Mouse (Mus musculus) limb, embryonic 10.5 days (tissue): Measurements from ENCODE around the gene Cald1. TPM values are rescaled to one million over a fixed set of nuclear protein-coding genes. Genes with fewer than 3 reads are reported as not detected.
A peak's percentile ranks its signal among the peaks of the same experiment; 100 is the strongest.

Experiments
- DNase-seq: peaks from one replicate; pipeline ENCODE4 v3.0.0-alpha.2; 2017; ENCODE audit warnings: low spot score
- H3K27ac ChIP-seq: fragments of 300-500 bp; sonication (generic); 2 replicates; pipeline ENCODE4 v1.5.1; 2016; ENCODE audit warnings: mild to moderate bottlenecking
- H3K27me3 ChIP-seq: fragments of 300-500 bp; sonication (generic); 2 replicates; pipeline ENCODE4 v1.6.1; 2016; ENCODE audit warnings: low read depth, mild to moderate bottlenecking; ENCODE audit not compliant: poor library complexity, severe bottlenecking
- H3K36me3 ChIP-seq: fragments of 300-500 bp; sonication (generic); 2 replicates; pipeline ENCODE4 v1.6.1; 2016; ENCODE audit warnings: mild to moderate bottlenecking, moderate library complexity
- H3K4me1 ChIP-seq: fragments of 300-500 bp; sonication (generic); 2 replicates; pipeline ENCODE4 v1.6.1; 2016
- H3K4me3 ChIP-seq: fragments of 300-500 bp; sonication (generic); 2 replicates; pipeline ENCODE4 v1.5.1; 2016; ENCODE audit warnings: mild to moderate bottlenecking, moderate library complexity
- H3K9me3 ChIP-seq: fragments of 300-500 bp; sonication (generic); replicated peaks from 2 replicates; pipeline ENCODE4 v1.6.1; 2016; ENCODE audit warnings: mild to moderate bottlenecking
- WGBS: fragments of 180-500 bp; shearing (Covaris S2); methylation state at CpG from one replicate; pipeline ENCODE4 v1.1.7; 2016; 5-methylcytosine and 5-hydroxymethylcytosine counted together
- polyA plus RNA-seq: library from polyadenylated mRNA; unstranded; fragments of >200 nt; fragmentation: Nextera tagmentation; extraction: Ambion mirVana; gene quantifications from 2 replicates; pipeline ENCODE4 v1.2.1, GENCODE M21; 2016

The Cald1 gene
- polyA plus RNA-seq, 1 experiment from 2014 or later, result 131 TPM

- WGBS, result 88% methylated on average over 1 of the region's 1 CpGs
- Histone ChIP-seq H3K4me3 (no peak overlapping the region), H3K27ac (no peak overlapping the region), H3K9me3 (no peaks in the 10 kb centered on the region), H3K27me3 (no peaks in the 10 kb centered on the region), H3K36me3 (peaks cover 10% of the 10 kb centered on the region; the same call in 1 of the 2 replicates), H3K4me1 (peaks cover 16% of the 10 kb centered on the region)
- DNase-seq, result no peak
Observed at GRCm38 (mm10) chr6:34703421-34704120, 105.3 kb downstream of the Cald1 start.

- peaks cover 47% of the 10 kb centered on the region for H3K4me1 ChIP-seq
- no peaks in the 10 kb centered on the region for H3K27me3 ChIP-seq
- H3K9me3 ChIP-seq, result no peaks in the 10 kb centered on the region
- no peak overlapping the region for H3K4me3 ChIP-seq
- H3K36me3 ChIP-seq, result peaks cover 10% of the 10 kb centered on the region; the same call in 1 of the 2 replicates
- H3K27ac ChIP-seq, result peak overlapping the region; percentile 53; the same call in 1 of the 2 replicates
- WGBS, result 27% methylated on average over 2 of the region's 2 CpGs
- DNase-seq, result no peak
Observed at GRCm38 (mm10) chr6:34707521-34707920, 109.2 kb downstream of the Cald1 start.

DNA sequence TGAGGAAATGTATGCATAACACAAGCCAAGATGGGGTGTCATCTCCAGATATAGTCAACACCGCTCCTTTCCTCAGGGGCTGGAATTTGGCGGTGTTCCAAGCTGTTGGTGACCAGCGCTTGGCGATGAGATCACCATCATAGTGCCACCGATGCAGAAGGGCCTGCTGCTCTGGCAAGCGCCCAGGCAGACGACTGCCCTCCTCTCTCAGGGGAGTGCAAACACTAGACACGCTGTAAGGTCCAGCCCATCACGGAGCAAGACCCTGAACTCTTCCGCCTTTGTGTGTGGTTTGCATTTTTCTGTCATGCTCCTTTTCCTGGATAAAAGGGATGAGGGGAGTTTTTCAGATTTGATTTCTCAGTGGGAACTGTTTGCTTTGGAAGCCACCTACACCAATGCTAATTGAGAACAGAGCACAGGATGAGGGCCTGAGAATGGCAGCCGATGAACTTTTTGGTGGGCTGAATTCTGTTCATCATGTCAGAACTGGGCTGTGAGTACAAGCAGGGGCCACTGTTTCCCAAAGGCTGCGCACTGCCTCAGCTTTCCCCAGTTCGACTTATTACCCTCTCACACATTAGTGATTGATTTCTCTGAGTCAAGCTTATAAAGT, 110.5 kb downstream of the Cald1 start:
- Histone ChIP-seq H3K27me3 (no peaks in the 10 kb centered on the region), H3K9me3 (no peaks in the 10 kb centered on the region), H3K4me3 (peak overlapping the region; percentile 62), H3K36me3 (peaks cover 10% of the 10 kb centered on the region; the same call in 1 of the 2 replicates), H3K4me1 (peaks cover 53% of the 10 kb centered on the region), H3K27ac (peak overlapping the region; percentile 91)
- WGBS, result 36% methylated on average over 13 of the region's 13 CpGs
- DNase-seq, result no peak

- Histone ChIP-seq H3K4me1 (peaks cover 55% of the 10 kb centered on the region), H3K36me3 (peaks cover 8% of the 10 kb centered on the region; the same call in 1 of the 2 replicates), H3K9me3 (no peaks in the 10 kb centered on the region), H3K27me3 (no peaks in the 10 kb centered on the region), H3K4me3 (peak overlapping the region; percentile 62), H3K27ac (peak overlapping the region; percentile 91)
- WGBS, result 0% methylated on average over 11 of the region's 11 CpGs
- peak; percentile 73 for DNase-seq
Observed at GRCm38 (mm10) chr6:34709289-34709688, 111.0 kb downstream of the Cald1 start.

- H3K9me3 ChIP-seq, result no peaks in the 10 kb centered on the region
- DNase-seq, result peak; percentile 56
- 9% methylated on average over 14 of the region's 14 CpGs for WGBS
Observed at GRCm38 (mm10) chr6:34709946-34710682, 111.8 kb downstream of the Cald1 start.

GRCm38 (mm10) chr6:34710848-34711247, 112.5 kb downstream of the Cald1 start:
- Histone ChIP-seq H3K4me3 (peak overlapping the region; percentile 62), H3K27ac (peak overlapping the region; percentile 91), H3K4me1 (peaks cover 57% of the 10 kb centered on the region), H3K36me3 (peaks cover 6% of the 10 kb centered on the region; the same call in 1 of the 2 replicates), H3K27me3 (no peaks in the 10 kb centered on the region), H3K9me3 (no peaks in the 10 kb centered on the region)
- peak; percentile 55 for DNase-seq
- WGBS, result 39% methylated on average over 5 of the region's 5 CpGs

More at GRCm38 (mm10) chr6:34709946-34710682, 111.8 kb downstream of the Cald1 start:
- Histone ChIP-seq H3K27ac (peak overlapping the region; percentile 91), H3K4me3 (peak overlapping the region; percentile 62), H3K36me3 (no peaks in the 10 kb centered on the region; the same call in 1 of the 2 replicates), H3K4me1 (peaks cover 55% of the 10 kb centered on the region), H3K27me3 (no peaks in the 10 kb centered on the region)

GRCm38 (mm10) chr6:34711620-34712019, 113.3 kb downstream of the Cald1 start:
- Histone ChIP-seq H3K27me3 (no peaks in the 10 kb centered on the region), H3K4me3 (no peak overlapping the region), H3K27ac (0 out of 2 replicates have a peak overlapping the region, but pooled peaks have one; percentile 91), H3K9me3 (no peaks in the 10 kb centered on the region), H3K36me3 (peaks cover 11% of the 10 kb centered on the region), H3K4me1 (peaks cover 60% of the 10 kb centered on the region)
- no peak for DNase-seq
- WGBS, result 84% methylated on average over 10 of the region's 10 CpGs

DNA sequence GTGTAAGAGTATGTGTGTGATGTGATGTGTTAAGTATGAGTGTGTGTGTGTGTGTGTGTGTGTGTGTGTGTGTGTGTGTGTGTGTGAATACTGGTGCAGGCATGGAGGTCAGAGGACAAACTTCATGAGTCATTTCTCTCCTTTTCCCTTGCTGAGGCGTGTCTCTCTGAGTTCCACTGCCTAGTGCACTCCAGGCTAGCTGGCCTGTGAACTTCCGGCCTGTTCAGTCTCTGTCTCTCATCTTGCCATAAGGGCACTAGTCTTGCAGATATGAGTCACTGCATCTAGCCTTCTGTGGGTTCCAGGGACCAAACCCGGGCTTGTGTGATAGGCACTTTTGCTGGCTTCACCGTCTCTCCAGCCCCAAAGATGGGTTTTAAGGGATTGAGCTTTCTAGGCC, 114.9 kb downstream of the Cald1 start:
- no peaks in the 10 kb centered on the region for H3K9me3 ChIP-seq
- peaks cover 62% of the 10 kb centered on the region for H3K4me1 ChIP-seq
- no peaks in the 10 kb centered on the region for H3K27me3 ChIP-seq
- no peak overlapping the region for H3K27ac ChIP-seq
- 87% methylated on average over 4 of the region's 4 CpGs for WGBS
- no peak overlapping the region for H3K4me3 ChIP-seq
- peaks cover 11% of the 10 kb centered on the region for H3K36me3 ChIP-seq
- DNase-seq, result no peak

DNA sequence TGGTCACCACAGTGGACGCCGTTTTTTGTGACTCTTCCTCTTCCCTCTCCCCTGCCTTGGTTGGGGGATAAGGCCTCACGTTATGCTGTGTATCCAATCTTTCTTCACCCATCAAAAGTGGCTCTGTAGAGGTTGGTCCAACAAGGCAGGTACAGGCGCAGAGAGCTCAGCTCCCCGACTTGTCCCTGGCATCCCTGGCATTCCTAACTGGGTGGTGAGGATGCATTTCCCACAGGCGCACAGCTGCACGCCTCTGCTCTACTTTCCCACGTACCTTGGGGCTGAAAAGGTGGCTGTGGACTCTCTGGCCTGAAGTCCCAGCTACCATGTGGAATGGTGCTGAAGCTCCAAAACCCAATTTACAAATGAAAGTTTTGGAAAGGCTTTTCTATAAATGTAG, 115.5 kb downstream of the Cald1 start:
- H3K27ac ChIP-seq, result peak overlapping the region; percentile 50; the same call in 1 of the 2 replicates
- 90% methylated on average over 8 of the region's 8 CpGs for WGBS

DNA sequence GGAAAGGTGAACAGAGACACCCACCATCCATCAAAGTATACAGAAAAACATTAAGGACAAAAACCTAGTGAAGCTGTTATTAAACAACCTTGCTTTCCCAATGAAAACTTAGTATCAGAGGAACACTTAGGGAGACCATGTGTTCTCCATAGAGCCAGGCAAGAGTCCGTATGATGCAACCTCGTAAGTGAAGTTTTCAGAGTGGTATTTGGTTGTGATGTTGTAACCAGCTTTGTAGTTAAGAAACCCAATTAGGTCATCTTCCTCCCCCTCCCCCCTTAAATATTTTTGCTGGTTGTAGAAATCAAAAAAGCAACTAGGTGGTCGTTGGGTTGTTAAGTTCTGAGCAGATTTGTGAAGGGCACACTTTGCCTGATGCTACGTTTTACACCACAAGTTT, 116.3 kb downstream of the Cald1 start:
- Histone ChIP-seq H3K27me3 (no peaks in the 10 kb centered on the region), H3K4me1 (peaks cover 65% of the 10 kb centered on the region)
- 93% methylated on average over 4 of the region's 4 CpGs for WGBS

More for the DNA sequence above, 115.5 kb downstream of the Cald1 start:
- no peak overlapping the region for H3K4me3 ChIP-seq
- peaks cover 62% of the 10 kb centered on the region for H3K4me1 ChIP-seq
- no peaks in the 10 kb centered on the region for H3K27me3 ChIP-seq
- DNase-seq, result no peak
- peaks cover 11% of the 10 kb centered on the region for H3K36me3 ChIP-seq
- H3K9me3 ChIP-seq, result no peaks in the 10 kb centered on the region

GRCm38 (mm10) chr6:34716206-34716887, 118.0 kb downstream of the Cald1 start:
- Histone ChIP-seq H3K4me3 (no peak overlapping the region), H3K4me1 (peaks cover 61% of the 10 kb centered on the region), H3K36me3 (peaks cover 11% of the 10 kb centered on the region), H3K9me3 (no peaks in the 10 kb centered on the region), H3K27me3 (no peaks in the 10 kb centered on the region), H3K27ac (no peak overlapping the region)
- no peak for DNase-seq
- WGBS, result 92% methylated on average over 9 of the region's 9 CpGs

More for the DNA sequence above, 116.3 kb downstream of the Cald1 start:
- Histone ChIP-seq H3K36me3 (peaks cover 11% of the 10 kb centered on the region), H3K4me3 (no peak overlapping the region), H3K27ac (no peak overlapping the region), H3K9me3 (no peaks in the 10 kb centered on the region)
- DNase-seq, result no peak

GRCm38 (mm10) chr6:34716888-34717635, 118.8 kb downstream of the Cald1 start:
- no peak overlapping the region for H3K4me3 ChIP-seq
- H3K36me3 ChIP-seq, result peaks cover 11% of the 10 kb centered on the region
- no peaks in the 10 kb centered on the region for H3K9me3 ChIP-seq
- no peak overlapping the region for H3K27ac ChIP-seq
- no peaks in the 10 kb centered on the region for H3K27me3 ChIP-seq
- no peak for DNase-seq
- H3K4me1 ChIP-seq, result peaks cover 62% of the 10 kb centered on the region
- 28% methylated on average over 3 of the region's 3 CpGs for WGBS
